Mouse (Mus musculus) T-helper 1 cell (primary cell): ENCODE measurements at regions not wholly inside any gene's neighbourhood (a gene's known extent, or its start where the extent isn't known, plus 50 kb on each side); places are given as distances from the start of the nearest gene placed in this dataset.

Source experiments
- in situ Hi-C: fragments of 300-600 bp; cut with MboI, MseI; formaldehyde crosslinking; loops from one replicate; pipeline ENCODE4 v1.15.1; 2025; ENCODE audit warnings: high pct_unique_total_duplicates

- in situ Hi-C loops, result no loop called here
Observed at GRCm38 (mm10) chr7:39596403-39596802, 78.8 kb downstream of the Zfp619 start.

GRCm38 (mm10) chr7:39613767-39614166, 96.2 kb downstream of the Zfp619 start:
- in situ Hi-C loops, result no loop called here

- in situ Hi-C loops, result no loop called here
Observed at GRCm38 (mm10) chr7:39615092-39615491, 97.5 kb downstream of the Zfp619 start.

DNA sequence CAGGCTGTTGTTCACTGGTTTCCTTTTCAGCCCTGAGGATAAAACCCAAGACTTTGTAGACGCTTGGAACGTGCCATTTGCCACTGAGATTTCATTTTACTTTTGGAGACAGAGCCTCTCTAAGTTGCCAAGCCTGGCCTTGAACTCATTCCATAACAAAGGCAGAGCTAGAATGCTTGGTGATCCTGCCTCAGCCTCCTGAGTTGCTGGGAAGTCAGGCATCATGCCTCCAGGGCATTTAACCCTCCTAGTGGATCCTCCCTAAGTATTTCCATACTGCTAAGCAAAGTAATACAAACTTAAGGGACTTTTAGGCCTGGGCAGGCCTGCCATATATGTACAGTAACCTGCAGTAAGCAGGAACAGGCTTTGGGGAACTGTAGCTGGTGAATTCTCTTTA, 104.2 kb downstream of the Zfp619 start:
- in situ Hi-C loops, result no loop called here

DNA sequence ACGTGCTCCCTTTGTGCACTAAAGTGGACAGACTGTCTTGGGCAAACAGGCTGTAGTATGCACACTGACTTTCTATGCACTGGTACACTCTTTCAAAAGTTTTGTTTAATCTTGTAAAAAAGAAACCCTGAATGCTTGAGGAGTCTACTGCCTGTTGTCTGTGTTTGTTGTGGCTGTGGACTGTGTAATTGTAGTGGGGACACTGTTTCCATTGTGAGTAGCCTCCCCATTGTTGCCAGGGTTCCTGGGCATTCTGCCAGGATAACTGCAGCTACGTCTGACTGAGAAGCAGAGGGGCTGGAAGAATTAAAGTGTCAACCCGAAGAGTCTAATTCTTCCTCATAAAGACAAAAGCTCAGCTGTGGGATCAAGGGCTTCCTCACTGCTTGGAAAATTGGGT, 115.3 kb downstream of the Zfp619 start:
- in situ Hi-C loops, result loop anchor here (25.0 kb wide), 1 partner anchor 1779 kb away; no protein-coding TSS in a partner anchor

- in situ Hi-C loops, result loop anchor here (25.0 kb wide), 1 partner anchor 1770 kb away; no protein-coding TSS in a partner anchor
Observed at GRCm38 (mm10) chr7:39642333-39642732, 124.8 kb downstream of the Zfp619 start.

- in situ Hi-C loops, result loop anchor here (25.0 kb wide), 1 partner anchor 1769 kb away; no protein-coding TSS in a partner anchor
Observed at GRCm38 (mm10) chr7:39643323-39643722, 125.8 kb downstream of the Zfp619 start.

GRCm38 (mm10) chr7:39650483-39651102, 133.0 kb downstream of the Zfp619 start:
- in situ Hi-C loops, result loop anchor here (10.0 kb wide), 1 partner anchor 1854 kb away; no protein-coding TSS in a partner anchor

GRCm38 (mm10) chr7:39654563-39655286, 137.2 kb downstream of the Zfp619 start:
- in situ Hi-C loops, result loop anchor here (10.0 kb wide), 1 partner anchor 1850 kb away; no protein-coding TSS in a partner anchor

DNA sequence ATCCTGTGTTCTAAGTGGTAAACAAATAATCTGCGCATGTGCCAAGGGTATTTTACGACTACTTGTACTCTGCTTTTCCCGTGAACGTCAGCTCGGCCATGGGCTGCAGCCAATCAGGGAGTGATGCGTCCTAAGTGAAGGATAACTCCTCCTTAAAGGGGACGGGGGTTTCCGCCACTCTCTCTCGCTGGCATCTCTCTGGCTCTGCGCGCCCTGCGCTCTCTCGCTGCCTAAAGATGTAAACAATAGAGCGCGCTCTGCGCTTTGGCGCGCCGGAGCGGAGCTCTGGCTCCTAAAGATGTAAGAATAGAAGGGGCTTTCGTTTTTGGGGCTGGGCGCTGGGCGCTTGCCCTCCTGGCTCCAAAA, 137.7 kb downstream of the Zfp619 start:
- in situ Hi-C loops, result loop anchor here (10.0 kb wide), 1 partner anchor 1850 kb away; no protein-coding TSS in a partner anchor

- in situ Hi-C loops, result loop anchor here (10.0 kb wide), 1 partner anchor 1849 kb away; no protein-coding TSS in a partner anchor
Observed at GRCm38 (mm10) chr7:39655709-39656397, 138.3 kb downstream of the Zfp619 start.

- in situ Hi-C loops, result loop anchor here (10.0 kb wide), 1 partner anchor 1845 kb away; no protein-coding TSS in a partner anchor
Observed at GRCm38 (mm10) chr7:39659597-39659996, 142.0 kb downstream of the Zfp619 start.

DNA sequence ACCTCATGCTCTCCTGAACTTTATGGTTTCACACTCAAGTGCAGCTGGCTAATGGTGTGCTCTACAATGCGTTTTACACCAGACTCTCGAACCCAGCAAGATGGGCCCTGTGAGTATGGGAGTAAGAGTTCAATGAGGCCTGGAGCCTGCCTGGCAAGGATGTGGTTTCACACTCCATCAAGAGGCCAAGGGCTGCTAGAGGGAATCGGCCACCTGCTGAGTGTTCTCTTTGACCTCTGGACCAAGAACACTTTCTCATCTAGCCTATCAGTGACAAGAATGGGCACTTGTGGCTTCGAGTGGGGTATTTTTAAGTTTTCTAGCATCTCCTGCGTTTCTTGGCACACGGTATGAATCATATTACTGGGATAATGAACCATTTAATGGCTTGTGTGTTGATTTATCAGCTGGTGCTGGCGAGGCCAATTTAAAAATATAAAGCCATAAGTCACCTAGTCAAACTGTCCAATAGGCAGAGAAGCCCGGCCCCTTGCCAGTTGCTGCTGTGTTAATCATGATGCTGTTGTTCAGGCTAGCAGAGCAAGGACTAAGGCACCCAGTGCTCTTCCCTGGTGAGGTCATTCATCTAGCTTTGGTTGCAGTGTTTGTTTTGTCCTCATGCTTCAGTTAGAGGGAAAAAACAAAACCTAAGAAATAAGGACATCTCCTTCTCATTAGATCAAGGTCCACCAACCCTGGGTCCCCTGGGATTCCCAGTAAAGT, 157.7 kb downstream of the Zfp619 start:
- in situ Hi-C loops, result no loop called here

GRCm38 (mm10) chr7:39675847-39676238, 158.3 kb downstream of the Zfp619 start:
- in situ Hi-C loops, result no loop called here

DNA sequence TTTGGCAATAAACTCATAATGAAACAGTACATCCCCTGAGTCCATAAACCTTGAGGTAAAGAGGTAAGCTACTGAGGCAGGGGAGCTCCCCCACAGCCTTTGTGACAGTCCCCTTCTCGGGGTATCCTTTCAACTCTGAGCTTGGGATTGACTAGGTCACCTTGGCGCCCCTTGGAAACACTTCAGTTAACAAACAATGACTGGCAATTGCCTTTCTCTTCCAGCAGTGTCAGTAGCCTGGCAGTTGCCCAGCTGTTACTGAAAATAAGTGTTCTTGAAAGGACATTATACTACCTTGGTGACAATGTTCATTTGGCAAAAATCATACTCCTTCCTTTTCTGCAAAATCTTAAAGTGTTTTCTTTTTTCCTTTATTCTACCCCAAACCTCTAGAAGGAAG, 162.8 kb downstream of the Zfp619 start:
- in situ Hi-C loops, result no loop called here

- in situ Hi-C loops, result no loop called here
Observed at GRCm38 (mm10) chr7:39696589-39696988, 179.0 kb downstream of the Zfp619 start.

- in situ Hi-C loops, result loop anchor here (25.0 kb wide), 1 partner anchor 589 kb away; no protein-coding TSS in a partner anchor
Observed at GRCm38 (mm10) chr7:39701506-39701905, 183.9 kb downstream of the Zfp619 start.

DNA sequence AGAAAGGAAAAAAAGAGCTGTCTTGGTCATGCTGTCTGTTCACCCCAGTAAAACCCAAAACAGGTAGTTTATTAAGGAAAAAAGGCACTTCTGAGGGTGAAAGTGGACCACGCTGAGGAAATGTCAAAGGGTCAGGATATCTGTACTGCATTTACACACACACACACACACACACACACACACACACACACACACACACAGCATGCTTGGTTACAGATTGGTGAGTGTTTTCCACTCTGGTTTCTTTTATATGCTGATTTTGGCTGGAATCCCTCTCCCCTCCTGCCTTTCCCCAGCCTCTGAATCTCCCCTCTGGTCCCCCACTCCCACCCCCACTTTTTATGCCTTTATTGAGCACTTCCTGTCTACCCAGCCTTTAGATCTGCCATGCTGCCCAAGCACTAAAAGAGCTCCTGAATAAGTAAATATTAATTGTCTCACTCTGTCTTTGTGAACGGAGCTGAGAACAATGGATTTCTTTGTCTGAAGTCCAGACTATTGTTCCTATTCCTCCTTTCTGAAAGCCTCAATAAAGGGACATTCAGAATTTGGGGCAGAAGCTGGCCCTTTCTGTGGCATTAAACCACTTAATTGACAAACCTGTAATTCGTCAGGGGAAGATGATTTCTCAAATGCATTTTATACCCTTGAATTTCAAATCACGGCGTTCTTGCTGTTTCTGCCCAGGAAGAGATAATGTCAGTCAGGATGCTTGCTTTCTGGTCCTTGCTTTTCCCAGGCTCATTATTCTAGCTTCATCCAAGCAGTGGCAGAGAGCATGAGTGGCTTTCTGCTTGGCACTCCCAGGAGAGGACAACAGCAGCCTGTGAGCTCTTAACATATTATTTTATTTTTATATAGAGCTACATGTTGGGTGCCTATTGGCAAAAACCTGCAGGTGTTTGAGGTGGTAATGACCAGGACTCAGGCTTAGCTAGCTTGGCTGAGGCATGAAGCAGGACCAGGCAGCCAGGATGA, 187.8 kb downstream of the Zfp619 start:
- in situ Hi-C loops, result loop anchor here (25.0 kb wide), 1 partner anchor 593 kb away; no protein-coding TSS in a partner anchor

- in situ Hi-C loops, result loop anchor here (25.0 kb wide), 1 partner anchor 594 kb away; no protein-coding TSS in a partner anchor
Observed at GRCm38 (mm10) chr7:39706606-39707005, 189.0 kb downstream of the Zfp619 start.
